Mouse (Mus musculus) layer of hippocampus, postnatal 25 days (tissue): Measurements from ENCODE around the gene Gm13290. TPM values are rescaled to one million over a fixed set of nuclear protein-coding genes. Genes with fewer than 3 reads are reported as not detected.
"Not testable (repeated sequence)": the region's sequence is repeated elsewhere in the genome, so short reads cannot be mapped to it uniquely, and the experiment has no call there.

Experiments used
- DNase-seq, 2 experiments: peaks; one replicate each; pipeline ENCODE4 v3.0.0; 2022; ENCODE audit warnings: mixed read lengths in 2 of 2, low spot score in 1 of 2; ENCODE audit errors: extremely low spot score in 1 of 2
- total RNA-seq, 2 experiments: library from RNA; stranded (reverse); gene quantifications; 2 replicates each; pipeline ENCODE4 v1.2.3; 2021

The Gm13290 gene
- total RNA-seq, 2 experiments from 2014 or later = not detected

DNA sequence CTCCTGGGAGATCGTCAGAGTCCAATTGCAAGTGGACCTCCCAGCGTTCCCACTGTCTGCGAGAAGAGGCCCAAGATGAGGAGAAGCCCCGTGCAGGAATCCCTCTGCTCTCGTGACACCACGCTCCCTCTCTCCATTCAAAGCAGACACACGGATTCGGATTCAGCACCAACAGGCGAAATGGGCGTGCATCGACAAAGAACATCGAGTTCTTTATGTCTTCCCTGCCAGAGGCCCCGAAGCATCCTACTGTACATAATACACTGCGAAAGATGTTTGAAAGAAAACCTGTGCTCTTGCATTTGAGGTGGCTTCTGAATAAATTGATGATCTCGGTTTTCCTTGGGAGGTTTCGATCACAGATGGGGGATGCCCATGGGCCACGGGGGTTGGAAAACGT, 6.7 kb downstream of the Gm13290 start:
- DNase-seq = not testable (repeated sequence)

DNA sequence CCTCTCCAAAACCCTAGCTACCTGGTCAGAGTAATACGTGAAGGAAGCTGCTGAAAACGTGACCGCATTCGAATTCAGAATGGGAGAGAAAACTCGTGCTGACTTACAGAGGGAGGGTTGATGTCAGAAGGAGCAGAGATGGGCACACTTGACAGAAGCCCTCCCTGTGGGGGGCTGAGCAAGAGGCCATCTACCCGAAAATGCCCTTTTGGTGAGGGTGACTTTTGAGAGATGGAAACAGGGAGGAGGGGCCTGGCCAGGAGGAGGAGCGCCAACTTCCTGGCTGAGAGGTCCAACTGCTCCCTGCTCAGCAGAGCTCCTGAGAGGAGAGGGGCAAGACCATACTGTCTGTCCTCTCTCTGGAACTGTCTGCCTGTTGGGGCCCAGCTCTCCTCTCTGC, 8.2 kb downstream of the Gm13290 start, which contains the start of gene Ifnz:
Gene Ifnz (plus strand): TSS at position 301 of the 400 bp plus-strand sequence.
- DNase-seq = not testable (repeated sequence)

DNA sequence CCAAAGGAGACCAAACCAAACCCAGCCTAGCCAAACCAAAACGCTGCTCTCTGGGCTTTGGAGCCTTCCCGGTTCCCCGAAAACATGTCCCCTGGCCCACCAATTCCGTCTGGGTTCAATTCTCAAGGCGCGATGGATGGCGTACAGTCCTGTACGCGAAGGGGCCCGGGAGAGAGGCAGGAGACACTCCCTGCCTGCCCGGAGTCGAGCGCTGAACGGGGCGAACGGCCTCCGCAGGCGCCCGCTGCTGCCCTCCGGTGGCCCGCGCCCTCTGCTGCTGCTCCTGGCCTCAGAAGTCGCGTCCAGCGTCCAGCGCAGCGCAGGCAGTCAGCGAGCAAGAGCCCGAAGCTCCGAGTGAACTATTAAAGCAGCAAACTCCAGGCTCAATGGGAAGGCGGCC, 8.7 kb downstream of the Gm13290 start:
- not testable (repeated sequence) for DNase-seq

DNA sequence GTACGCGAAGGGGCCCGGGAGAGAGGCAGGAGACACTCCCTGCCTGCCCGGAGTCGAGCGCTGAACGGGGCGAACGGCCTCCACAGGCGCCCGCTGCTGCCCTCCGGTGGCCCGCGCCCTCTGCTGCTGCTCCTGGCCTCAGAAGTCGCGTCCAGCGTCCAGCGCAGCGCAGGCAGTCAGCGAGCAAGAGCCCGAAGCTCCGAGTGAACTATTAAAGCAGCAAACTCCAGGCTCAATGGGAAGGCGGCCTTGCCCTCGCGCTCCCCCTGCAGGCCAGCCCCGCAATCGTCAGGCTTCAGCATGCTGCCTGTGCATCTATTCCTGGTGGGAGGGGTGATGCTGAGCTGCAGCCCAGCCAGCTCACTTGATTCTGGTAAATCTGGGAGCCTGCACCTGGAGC, 11.8 kb downstream of the Gm13290 start, which contains the start of gene Gm13276:
Gene Gm13276 (plus strand): TSS at position 301 of the 400 bp plus-strand sequence.
- DNase-seq = not testable (repeated sequence)

DNA sequence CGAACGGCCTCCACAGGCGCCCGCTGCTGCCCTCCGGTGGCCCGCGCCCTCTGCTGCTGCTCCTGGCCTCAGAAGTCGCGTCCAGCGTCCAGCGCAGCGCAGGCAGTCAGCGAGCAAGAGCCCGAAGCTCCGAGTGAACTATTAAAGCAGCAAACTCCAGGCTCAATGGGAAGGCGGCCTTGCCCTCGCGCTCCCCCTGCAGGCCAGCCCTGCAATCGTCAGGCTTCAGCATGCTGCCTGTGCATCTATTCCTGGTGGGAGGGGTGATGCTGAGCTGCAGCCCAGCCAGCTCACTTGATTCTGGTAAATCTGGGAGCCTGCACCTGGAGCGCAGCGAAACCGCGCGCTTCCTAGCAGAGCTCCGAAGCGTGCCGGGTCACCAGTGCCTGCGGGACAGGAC, 14.8 kb downstream of the Gm13290 start, which contains the start of gene Gm13277:
Gene Gm13277 (plus strand): TSS at position 231 of the 400 bp plus-strand sequence.
- peak; percentile 13 to 53 for DNase-seq

DNA sequence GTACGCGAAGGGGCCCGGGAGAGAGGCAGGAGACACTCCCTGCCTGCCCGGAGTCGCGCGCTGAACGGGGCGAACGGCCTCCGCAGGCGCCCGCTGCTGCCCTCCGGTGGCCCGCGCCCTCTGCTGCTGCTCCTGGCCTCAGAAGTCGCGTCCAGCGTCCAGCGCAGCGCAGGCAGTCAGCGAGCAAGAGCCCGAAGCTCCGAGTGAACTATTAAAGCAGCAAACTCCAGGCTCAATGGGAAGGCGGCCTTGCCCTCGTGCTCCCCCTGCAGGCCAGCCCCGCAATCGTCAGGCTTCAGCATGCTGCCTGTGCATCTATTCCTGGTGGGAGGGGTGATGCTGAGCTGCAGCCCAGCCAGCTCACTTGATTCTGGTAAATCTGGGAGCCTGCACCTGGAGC, 17.6 kb downstream of the Gm13290 start, which contains the start of gene Gm13278:
Gene Gm13278 (plus strand): TSS at position 301 of the 400 bp plus-strand sequence.
- DNase-seq = not testable (repeated sequence)

DNA sequence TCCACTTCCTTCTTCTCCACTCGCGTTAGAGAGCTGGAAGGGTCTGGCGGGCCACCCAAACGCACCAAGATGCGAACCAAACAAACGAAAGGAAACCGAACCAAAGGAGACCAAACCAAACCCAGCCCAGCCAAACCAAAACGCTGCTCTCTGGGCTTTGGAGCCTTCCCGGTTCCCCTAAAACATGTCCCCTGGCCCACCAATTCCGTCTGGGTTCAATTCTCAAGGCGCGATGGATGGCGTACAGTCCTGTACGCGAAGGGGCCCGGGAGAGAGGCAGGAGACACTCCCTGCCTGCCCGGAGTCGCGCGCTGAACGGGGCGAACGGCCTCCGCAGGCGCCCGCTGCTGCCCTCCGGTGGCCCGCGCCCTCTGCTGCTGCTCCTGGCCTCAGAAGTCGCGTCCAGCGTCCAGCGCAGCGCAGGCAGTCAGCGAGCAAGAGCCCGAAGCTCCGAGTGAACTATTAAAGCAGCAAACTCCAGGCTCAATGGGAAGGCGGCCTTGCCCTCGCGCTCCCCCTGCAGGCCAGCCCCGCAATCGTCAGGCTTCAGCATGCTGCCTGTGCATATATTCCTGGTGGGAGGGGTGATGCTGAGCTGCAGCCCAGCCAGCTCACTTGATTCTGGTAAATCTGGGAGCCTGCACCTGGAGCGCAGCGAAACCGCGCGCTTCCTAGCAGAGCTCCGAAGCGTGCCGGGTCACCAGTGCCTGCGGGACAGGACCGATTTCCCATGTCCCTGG, 20.5 kb downstream of the Gm13290 start, which contains the start of gene Gm13275:
Gene Gm13275 (plus strand): TSS at position 552 of the 740 bp plus-strand sequence.
- DNase-seq = peak; percentile 56 to 73

DNA sequence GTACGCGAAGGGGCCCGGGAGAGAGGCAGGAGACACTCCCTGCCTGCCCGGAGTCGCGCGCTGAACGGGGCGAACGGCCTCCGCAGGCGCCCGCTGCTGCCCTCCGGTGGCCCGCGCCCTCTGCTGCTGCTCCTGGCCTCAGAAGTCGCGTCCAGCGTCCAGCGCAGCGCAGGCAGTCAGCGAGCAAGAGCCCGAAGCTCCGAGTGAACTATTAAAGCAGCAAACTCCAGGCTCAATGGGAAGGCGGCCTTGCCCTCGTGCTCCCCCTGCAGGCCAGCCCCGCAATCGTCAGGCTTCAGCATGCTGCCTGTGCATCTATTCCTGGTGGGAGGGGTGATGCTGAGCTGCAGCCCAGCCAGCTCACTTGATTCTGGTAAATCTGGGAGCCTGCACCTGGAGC, 23.5 kb downstream of the Gm13290 start, which contains the start of gene Gm13279:
Gene Gm13279 (plus strand): TSS at position 301 of the 400 bp plus-strand sequence.
- not testable (repeated sequence) for DNase-seq

DNA sequence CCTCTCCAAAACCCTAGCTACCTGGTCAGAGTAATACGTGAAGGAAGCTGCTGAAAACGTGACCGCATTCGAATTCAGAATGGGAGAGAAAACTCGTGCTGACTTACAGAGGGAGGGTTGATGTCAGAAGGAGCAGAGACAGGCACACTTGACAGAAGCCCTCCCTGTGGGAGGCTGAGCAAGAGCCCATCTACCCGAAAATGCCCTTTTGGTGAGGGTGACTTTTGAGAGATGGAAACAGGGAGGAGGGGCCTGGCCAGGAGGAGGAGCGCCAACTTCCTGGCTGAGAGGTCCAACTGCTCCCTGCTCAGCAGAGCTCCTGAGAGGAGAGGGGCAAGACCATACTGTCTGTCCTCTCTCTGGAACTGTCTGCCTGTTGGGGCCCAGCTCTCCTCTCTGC, 25.7 kb downstream of the Gm13290 start, which contains the start of gene Gm13285:
Gene Gm13285 (plus strand): TSS at position 301 of the 400 bp plus-strand sequence.
- DNase-seq = not testable (repeated sequence)

DNA sequence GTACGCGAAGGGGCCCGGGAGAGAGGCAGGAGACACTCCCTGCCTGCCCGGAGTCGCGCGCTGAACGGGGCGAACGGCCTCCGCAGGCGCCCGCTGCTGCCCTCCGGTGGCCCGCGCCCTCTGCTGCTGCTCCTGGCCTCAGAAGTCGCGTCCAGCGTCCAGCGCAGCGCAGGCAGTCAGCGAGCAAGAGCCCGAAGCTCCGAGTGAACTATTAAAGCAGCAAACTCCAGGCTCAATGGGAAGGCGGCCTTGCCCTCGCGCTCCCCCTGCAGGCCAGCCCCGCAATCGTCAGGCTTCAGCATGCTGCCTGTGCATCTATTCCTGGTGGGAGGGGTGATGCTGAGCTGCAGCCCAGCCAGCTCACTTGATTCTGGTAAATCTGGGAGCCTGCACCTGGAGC, 29.3 kb downstream of the Gm13290 start, which contains the start of gene Gm13287:
Gene Gm13287 (plus strand): TSS at position 301 of the 400 bp plus-strand sequence.
- not testable (repeated sequence) for DNase-seq

DNA sequence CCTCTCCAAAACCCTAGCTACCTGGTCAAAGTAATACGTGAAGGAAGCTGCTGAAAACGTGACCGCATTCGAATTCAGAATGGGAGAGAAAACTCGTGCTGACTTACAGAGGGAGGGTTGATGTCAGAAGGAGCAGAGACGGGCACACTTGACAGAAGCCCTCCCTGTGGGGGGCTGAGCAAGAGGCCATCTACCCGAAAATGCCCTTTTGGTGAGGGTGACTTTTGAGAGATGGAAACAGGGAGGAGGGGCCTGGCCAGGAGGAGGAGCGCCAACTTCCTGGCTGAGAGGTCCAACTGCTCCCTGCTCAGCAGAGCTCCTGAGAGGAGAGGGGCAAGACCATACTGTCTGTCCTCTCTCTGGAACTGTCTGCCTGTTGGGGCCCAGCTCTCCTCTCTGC, 31.6 kb downstream of the Gm13290 start, which contains the start of gene Gm13288:
Gene Gm13288 (plus strand): TSS at position 301 of the 400 bp plus-strand sequence.
- DNase-seq = not testable (repeated sequence)

DNA sequence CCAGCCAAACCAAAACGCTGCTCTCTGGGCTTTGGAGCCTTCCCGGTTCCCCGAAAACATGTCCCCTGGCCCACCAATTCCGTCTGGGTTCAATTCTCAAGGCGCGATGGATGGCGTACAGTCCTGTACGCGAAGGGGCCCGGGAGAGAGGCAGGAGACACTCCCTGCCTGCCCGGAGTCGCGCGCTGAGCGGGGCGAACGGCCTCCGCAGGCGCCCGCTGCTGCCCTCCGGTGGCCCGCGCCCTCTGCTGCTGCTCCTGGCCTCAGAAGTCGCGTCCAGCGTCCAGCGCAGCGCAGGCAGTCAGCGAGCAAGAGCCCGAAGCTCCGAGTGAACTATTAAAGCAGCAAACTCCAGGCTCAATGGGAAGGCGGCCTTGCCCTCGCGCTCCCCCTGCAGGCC, 32.1 kb downstream of the Gm13290 start:
- DNase-seq = not testable (repeated sequence)

DNA sequence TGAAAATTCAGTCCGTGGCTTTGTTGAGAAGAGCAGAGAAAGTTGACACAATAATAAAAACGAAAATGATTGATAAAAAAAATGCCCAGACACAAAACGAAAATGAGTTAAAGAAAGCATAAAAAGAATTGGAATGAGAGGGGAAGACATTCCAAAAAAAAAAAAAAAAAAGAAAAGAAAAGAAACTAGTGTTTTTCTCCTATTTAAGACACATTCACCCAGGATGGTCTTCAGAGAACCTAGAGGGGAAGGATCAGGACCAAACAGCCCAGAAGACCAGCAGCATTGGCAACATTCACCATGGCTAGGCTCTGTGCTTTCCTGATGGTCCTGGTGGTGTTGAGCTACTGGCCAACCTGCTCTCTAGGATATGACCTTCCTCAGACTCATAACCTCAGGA, 42.3 kb downstream of the Gm13290 start, which contains the start of gene Ifna7:
Gene Ifna7 (plus strand): TSS at position 301 of the 400 bp plus-strand sequence.
- DNase-seq = no peak

DNA sequence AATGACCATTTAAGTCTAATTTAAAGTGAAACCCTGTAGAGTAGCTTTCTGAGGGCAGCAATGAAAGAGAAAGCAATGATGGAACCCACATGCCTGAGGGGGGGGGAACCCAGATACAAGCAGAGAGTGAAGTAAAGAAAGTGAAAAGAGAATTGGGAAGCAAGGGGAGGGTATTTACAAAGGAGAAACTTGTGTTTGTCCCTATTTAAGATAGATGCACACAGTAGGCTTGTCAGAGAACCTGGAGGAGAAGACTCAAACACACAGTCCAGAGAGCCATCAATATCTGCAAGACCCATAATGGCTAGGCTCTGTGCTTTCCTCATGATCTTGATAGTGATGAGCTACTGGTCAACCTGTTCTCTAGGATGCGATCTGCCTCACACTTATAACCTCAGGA, 46.0 kb downstream of the Gm13290 start, which contains the start of gene Ifna11:
Gene Ifna11 (plus strand): TSS at position 301 of the 400 bp plus-strand sequence.
- no peak for DNase-seq

DNA sequence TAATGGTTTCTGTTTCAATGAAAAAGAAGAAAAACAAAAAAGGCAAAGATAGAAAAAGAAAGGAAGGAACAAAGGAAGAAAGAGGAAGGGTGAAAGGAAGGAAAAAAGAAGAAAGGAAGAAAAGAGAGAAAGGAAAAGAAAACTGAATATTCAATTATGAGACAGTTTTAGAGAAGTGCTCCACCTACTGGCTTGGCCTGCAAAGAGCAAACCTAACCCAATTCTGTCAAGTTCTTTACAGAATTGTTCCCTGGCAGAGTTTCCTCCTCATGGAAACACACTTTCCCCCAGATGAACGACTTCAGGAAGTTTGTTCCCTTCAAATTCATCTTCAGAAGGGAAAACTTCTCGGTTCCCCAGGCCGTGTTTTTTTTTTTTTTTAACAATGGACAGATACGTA, 49.4 kb downstream of the Gm13290 start:
- peak in 1 of 2 experiments; percentile 27 for DNase-seq

Other genes with a start within 250 kb of the Gm13290 start
- not detected for gene Ifna15, start 215.6 kb upstream of the Gm13290 start, total RNA-seq
- not detected for gene Ifna14, start 202.0 kb upstream of the Gm13290 start, total RNA-seq
- not detected for gene Ifna9, start 181.4 kb upstream of the Gm13290 start, total RNA-seq
- not detected for gene Ifna12, start 170.5 kb upstream of the Gm13290 start, total RNA-seq
- not detected for gene C87499, start 139.4 kb upstream of the Gm13290 start, total RNA-seq
- gene Ifna13, start 129.4 kb upstream of the Gm13290 start, total RNA-seq = not detected
- gene Ifna16, start 96.9 kb upstream of the Gm13290 start, total RNA-seq = not detected
- gene Ifna2, start 89.9 kb upstream of the Gm13290 start, total RNA-seq = not detected
- gene Ifnab, start 82.5 kb upstream of the Gm13290 start, total RNA-seq = not detected
- 1 to 10 TPM; 1.4 to 1.8 TPM for gene Gm26566, start 52.0 kb upstream of the Gm13290 start, total RNA-seq
- 100 to 1,000 TPM; 105 to 109 TPM for gene Klhl9, start 51.4 kb upstream of the Gm13290 start, total RNA-seq
- gene Gm13271, start 19.0 kb upstream of the Gm13290 start, total RNA-seq = not detected
- not detected for gene Gm13283, start 13.7 kb upstream of the Gm13290 start, total RNA-seq
- not detected for gene Gm13289, start 3.1 kb downstream of the Gm13290 start, total RNA-seq
- not detected for gene Gm13272, start 6.0 kb downstream of the Gm13290 start, total RNA-seq
- gene Ifnz, start 8.3 kb downstream of the Gm13290 start, total RNA-seq = not detected
- not detected for gene Gm13276, start 11.9 kb downstream of the Gm13290 start, total RNA-seq
- gene Gm13277, start 14.8 kb downstream of the Gm13290 start, total RNA-seq = not detected
- not detected for gene Gm13278, start 17.7 kb downstream of the Gm13290 start, total RNA-seq
- not detected for gene Gm13275, start 20.7 kb downstream of the Gm13290 start, total RNA-seq
- not detected for gene Gm13279, start 23.6 kb downstream of the Gm13290 start, total RNA-seq
- gene Gm13285, start 25.8 kb downstream of the Gm13290 start, total RNA-seq = not detected
- not detected for gene Gm13287, start 29.4 kb downstream of the Gm13290 start, total RNA-seq
- not detected for gene Gm13288, start 31.7 kb downstream of the Gm13290 start, total RNA-seq
- gene Ifna7, start 42.4 kb downstream of the Gm13290 start, total RNA-seq = not detected
- not detected for gene Ifna11, start 46.1 kb downstream of the Gm13290 start, total RNA-seq
- gene Ifna6, start 53.6 kb downstream of the Gm13290 start, total RNA-seq = not detected
- not detected for gene Ifna5, start 61.7 kb downstream of the Gm13290 start, total RNA-seq
- gene Ifna4, start 68.0 kb downstream of the Gm13290 start, total RNA-seq = not detected
- gene Ifna1, start 76.3 kb downstream of the Gm13290 start, total RNA-seq = not detected
- not detected for gene Ifne, start 106.4 kb downstream of the Gm13290 start, total RNA-seq